Mouse (Mus musculus) heart, postnatal 0 days (tissue): ENCODE data around the gene Ablim2. TPM values are rescaled to one million over a fixed set of nuclear protein-coding genes. Genes with fewer than 3 reads are reported as not detected.

Source experiments
- ATAC-seq: fragments of 200-750 bp; cut with Nextera tagmentation; 2 replicates; pipeline ENCODE4 v1.8.0; 2017; ENCODE audit warnings: low read depth, moderate number of reproducible peaks, moderate library complexity; ENCODE audit not compliant: insufficient read depth
- DNase-seq: peaks from one replicate; pipeline ENCODE4 v3.0.0-alpha.2; 2016; ENCODE audit warnings: low spot score
- H3K27ac ChIP-seq: fragments of 300-500 bp; sonication (generic); 2 replicates; pipeline ENCODE4 v1.5.1; 2014; ENCODE audit warnings: low read depth, mild to moderate bottlenecking
- H3K27me3 ChIP-seq: fragments of 300-500 bp; sonication (generic); 2 replicates; pipeline ENCODE4 v1.6.1; 2014; ENCODE audit warnings: low read length, mixed read lengths; ENCODE audit not compliant: control insufficient read depth, insufficient read depth
- H3K36me3 ChIP-seq: fragments of 300-500 bp; sonication (generic); replicated peaks from 2 replicates; pipeline ENCODE4 v1.6.1; 2014; ENCODE audit warnings: low read length, mixed read lengths; ENCODE audit not compliant: control insufficient read depth, insufficient read depth
- H3K4me1 ChIP-seq: fragments of 300-500 bp; sonication (generic); 2 replicates; pipeline ENCODE4 v1.6.1; 2014; ENCODE audit warnings: antibody characterized with exemption; ENCODE audit not compliant: control insufficient read depth, insufficient read depth
- H3K4me2 ChIP-seq: fragments of 300-500 bp; sonication (generic); 2 replicates; pipeline ENCODE4 v1.6.1; 2014; ENCODE audit warnings: low read depth, mild to moderate bottlenecking, low read length, moderate library complexity
- H3K4me3 ChIP-seq: fragments of 300-500 bp; sonication (generic); 2 replicates; pipeline ENCODE4 v1.5.1; 2014; ENCODE audit warnings: low read depth, low read length
- H3K9ac ChIP-seq: fragments of 300-500 bp; sonication (generic); replicated peaks from 2 replicates; pipeline ENCODE4 v1.6.1; 2014; ENCODE audit warnings: low read depth, low read length, mixed read lengths
- H3K9me3 ChIP-seq: fragments of 300-500 bp; sonication (generic); replicated peaks from 2 replicates; pipeline ENCODE4 v1.6.1; 2016; ENCODE audit warnings: low read length; ENCODE audit not compliant: control insufficient read depth
- CTCF ChIP-seq: IDR thresholded peaks from 2 replicates; pipeline ENCODE4 v1.5.1; 2016; ENCODE audit warnings: antibody characterized with exemption, control low read depth, low read depth
- EP300 ChIP-seq: IDR thresholded peaks from 2 replicates; pipeline ENCODE4 v1.6.1; 2016; ENCODE audit warnings: antibody characterized with exemption, low read depth
- WGBS: fragments of 180-500 bp; shearing (Covaris S2); extraction: QIAGEN DNeasy Blood & Tissue Kit; methylation state at CpG from one replicate; pipeline ENCODE4 v1.1.7; 2014; 5-methylcytosine and 5-hydroxymethylcytosine counted together
- polyA plus RNA-seq: library from polyadenylated mRNA; unstranded; fragments of >200 nt; fragmentation: Nextera tagmentation; extraction: Ambion mirVana; gene quantifications from 2 replicates; pipeline ENCODE4 v1.2.1, GENCODE M21; 2015
- total RNA-seq: library from RNA; depleted of rRNA; stranded (reverse); fragments of >200 nt; gene quantifications from 2 replicates; pipeline ENCODE4 v1.2.3, GENCODE M21; 2014; ENCODE audit warnings: low replicate concordance

Ablim2 gene
- total and polyA plus RNA-seq, 2 experiments from 2014 or later: 8.8 to 22.1 TPM

GRCm38 (mm10) chr5:35918387-35918786, 160.7 kb downstream of the Ablim2 start:
- H3K27me3 ChIP-seq: no peaks in the 10 kb centered on the region
- peak overlapping the region; percentile 98 for H3K27ac ChIP-seq
- 0 out of 2 replicates have a peak overlapping the region, but pooled peaks have one; percentile 18 for H3K9ac ChIP-seq
- no peaks in the 10 kb centered on the region for H3K9me3 ChIP-seq
- ATAC-seq (no peak), DNase-seq (no peak)
- no peak overlapping the region for H3K4me3 ChIP-seq
- H3K4me2 ChIP-seq: peak overlapping the region; percentile 13; the same call in 1 of the 2 replicates
- H3K36me3 ChIP-seq: no peaks in the 10 kb centered on the region
- 16% methylated on average over 8 of the region's 8 CpGs for WGBS
- H3K4me1 ChIP-seq: peaks cover 64% of the 10 kb centered on the region
- TF ChIP-seq EP300 (no peak), CTCF (no peak)

GRCm38 (mm10) chr5:35920076-35920475, 162.4 kb downstream of the Ablim2 start:
- ATAC-seq (no peak), DNase-seq (no peak)
- TF ChIP-seq CTCF: no peak
- TF ChIP-seq EP300: no peak
- H3K9me3 ChIP-seq: no peaks in the 10 kb centered on the region
- 0 out of 2 replicates have a peak overlapping the region, but pooled peaks have one; percentile 8 for H3K9ac ChIP-seq
- 53% methylated on average over 4 of the region's 4 CpGs for WGBS
- peaks cover 68% of the 10 kb centered on the region for H3K4me1 ChIP-seq
- no peak overlapping the region for H3K4me3 ChIP-seq
- no peaks in the 10 kb centered on the region for H3K36me3 ChIP-seq
- no peak overlapping the region for H3K4me2 ChIP-seq
- peak overlapping the region; percentile 98 for H3K27ac ChIP-seq
- H3K27me3 ChIP-seq: no peaks in the 10 kb centered on the region

- DNase-seq (no peak), ATAC-seq (no peak)
- H3K36me3 ChIP-seq: no peaks in the 10 kb centered on the region
- H3K9me3 ChIP-seq: no peaks in the 10 kb centered on the region
- peak overlapping the region; percentile 46 for H3K9ac ChIP-seq
- peak overlapping the region; percentile 98 for H3K27ac ChIP-seq
- H3K4me3 ChIP-seq: no peak overlapping the region
- H3K4me1 ChIP-seq: peaks cover 68% of the 10 kb centered on the region
- TF ChIP-seq CTCF (no peak), EP300 (no peak)
- H3K27me3 ChIP-seq: no peaks in the 10 kb centered on the region
- H3K4me2 ChIP-seq: no peak overlapping the region
Measured at GRCm38 (mm10) chr5:35920557-35920956, 162.9 kb downstream of the Ablim2 start.

GRCm38 (mm10) chr5:35921141-35921540, 163.5 kb downstream of the Ablim2 start:
- H3K4me1 ChIP-seq: peaks cover 74% of the 10 kb centered on the region
- H3K4me3 ChIP-seq: no peak overlapping the region
- no peaks in the 10 kb centered on the region for H3K27me3 ChIP-seq
- H3K4me2 ChIP-seq: peak overlapping the region; percentile 51; the same call in 1 of the 2 replicates
- H3K36me3 ChIP-seq: no peaks in the 10 kb centered on the region
- peak overlapping the region; percentile 46 for H3K9ac ChIP-seq
- TF ChIP-seq EP300 (no peak), CTCF (no peak)
- ATAC-seq (no peak), DNase-seq (no peak)
- no peaks in the 10 kb centered on the region for H3K9me3 ChIP-seq
- 23% methylated on average over 6 of the region's 6 CpGs for WGBS
- H3K27ac ChIP-seq: peak overlapping the region; percentile 98

GRCm38 (mm10) chr5:35921595-35922254, 164.0 kb downstream of the Ablim2 start:
- H3K4me2 ChIP-seq: peak overlapping the region; percentile 51
- peak; percentile 96 for DNase-seq
- H3K36me3 ChIP-seq: no peaks in the 10 kb centered on the region
- peak overlapping the region; percentile 98 for H3K27ac ChIP-seq
- peak overlapping the region; percentile 46; the same call in 1 of the 2 replicates for H3K9ac ChIP-seq
- 23% methylated on average over 10 of the region's 10 CpGs for WGBS
- ATAC-seq: peak; percentile 91
- H3K27me3 ChIP-seq: no peaks in the 10 kb centered on the region
- peaks cover 78% of the 10 kb centered on the region for H3K4me1 ChIP-seq
- peak overlapping the region; percentile 19 for H3K4me3 ChIP-seq
- TF ChIP-seq CTCF (no peak), EP300 (peak; percentile 65; the same call in 1 of the 2 replicates)
- no peaks in the 10 kb centered on the region for H3K9me3 ChIP-seq
